Mouse (Mus musculus) heart, postnatal 0 days (tissue): Measurements from ENCODE around the gene Syt16. TPM values are rescaled to one million over a fixed set of nuclear protein-coding genes. Genes with fewer than 3 reads are reported as not detected.

Experiments used
- ATAC-seq: fragments of 200-750 bp; cut with Nextera tagmentation; 2 replicates; pipeline ENCODE4 v1.8.0; 2017; ENCODE audit warnings: low read depth, moderate number of reproducible peaks, moderate library complexity; ENCODE audit not compliant: insufficient read depth
- DNase-seq: peaks from one replicate; pipeline ENCODE4 v3.0.0-alpha.2; 2016; ENCODE audit warnings: low spot score
- H3K27ac ChIP-seq: fragments of 300-500 bp; sonication (generic); 2 replicates; pipeline ENCODE4 v1.5.1; 2014; ENCODE audit warnings: low read depth, mild to moderate bottlenecking
- H3K27me3 ChIP-seq: fragments of 300-500 bp; sonication (generic); 2 replicates; pipeline ENCODE4 v1.6.1; 2014; ENCODE audit warnings: low read length, mixed read lengths; ENCODE audit not compliant: control insufficient read depth, insufficient read depth
- H3K36me3 ChIP-seq: fragments of 300-500 bp; sonication (generic); replicated peaks from 2 replicates; pipeline ENCODE4 v1.6.1; 2014; ENCODE audit warnings: low read length, mixed read lengths; ENCODE audit not compliant: control insufficient read depth, insufficient read depth
- H3K4me1 ChIP-seq: fragments of 300-500 bp; sonication (generic); 2 replicates; pipeline ENCODE4 v1.6.1; 2014; ENCODE audit warnings: antibody characterized with exemption; ENCODE audit not compliant: control insufficient read depth, insufficient read depth
- H3K4me2 ChIP-seq: fragments of 300-500 bp; sonication (generic); 2 replicates; pipeline ENCODE4 v1.6.1; 2014; ENCODE audit warnings: low read depth, mild to moderate bottlenecking, low read length, moderate library complexity
- H3K4me3 ChIP-seq: fragments of 300-500 bp; sonication (generic); 2 replicates; pipeline ENCODE4 v1.5.1; 2014; ENCODE audit warnings: low read depth, low read length
- H3K9ac ChIP-seq: fragments of 300-500 bp; sonication (generic); replicated peaks from 2 replicates; pipeline ENCODE4 v1.6.1; 2014; ENCODE audit warnings: low read depth, low read length, mixed read lengths
- H3K9me3 ChIP-seq: fragments of 300-500 bp; sonication (generic); replicated peaks from 2 replicates; pipeline ENCODE4 v1.6.1; 2016; ENCODE audit warnings: low read length; ENCODE audit not compliant: control insufficient read depth
- CTCF ChIP-seq: IDR thresholded peaks from 2 replicates; pipeline ENCODE4 v1.5.1; 2016; ENCODE audit warnings: antibody characterized with exemption, control low read depth, low read depth
- EP300 ChIP-seq: IDR thresholded peaks from 2 replicates; pipeline ENCODE4 v1.6.1; 2016; ENCODE audit warnings: antibody characterized with exemption, low read depth
- WGBS: fragments of 180-500 bp; shearing (Covaris S2); extraction: QIAGEN DNeasy Blood & Tissue Kit; methylation state at CpG from one replicate; pipeline ENCODE4 v1.1.7; 2014; 5-methylcytosine and 5-hydroxymethylcytosine counted together
- polyA plus RNA-seq: library from polyadenylated mRNA; unstranded; fragments of >200 nt; fragmentation: Nextera tagmentation; extraction: Ambion mirVana; gene quantifications from 2 replicates; pipeline ENCODE4 v1.2.1, GENCODE M21; 2015
- total RNA-seq: library from RNA; depleted of rRNA; stranded (reverse); fragments of >200 nt; gene quantifications from 2 replicates; pipeline ENCODE4 v1.2.3, GENCODE M21; 2014; ENCODE audit warnings: low replicate concordance; rRNA removed

The Syt16 gene
- total RNA-seq = 0.80 TPM in 1 of 2 replicates, not detected in the other
- 0.04 TPM in 1 of 2 replicates, not detected in the other for polyA plus RNA-seq

GRCm38 (mm10) chr12:73997297-73998127 is at the start of gene Syt16:
Gene Syt16, plus strand, starts transcription at chr12:73997661.
- Histone ChIP-seq H3K36me3 (no peaks in the 10 kb centered on the region), H3K27ac (no peak within 1 kb of the TSS), H3K4me1 (peaks cover 3% of the 10 kb centered on the region; the same call in 1 of the 2 replicates), H3K4me2 (peak within 1 kb of the TSS; percentile 87), H3K27me3 (peaks cover 39% of the 10 kb centered on the region), H3K4me3 (peak within 1 kb of the TSS; percentile 53), H3K9me3 (no peaks in the 10 kb centered on the region), H3K9ac (no peak within 1 kb of the TSS; the same call in 1 of the 2 replicates)
- 2% methylated on average over 49 of the region's 67 CpGs for WGBS
- no peak for ATAC-seq
- DNase-seq = no peak
- TF ChIP-seq EP300 = no peak
- TF ChIP-seq CTCF = no peak

GRCm38 (mm10) chr12:73948415-73948814 is 49.0 kb upstream of the Syt16 start:
- H3K4me3 ChIP-seq = peak overlapping the region; percentile 56
- no peaks in the 10 kb centered on the region for H3K27me3 ChIP-seq
- peak overlapping the region; percentile 74 for H3K27ac ChIP-seq
- H3K36me3 ChIP-seq = peaks cover 19% of the 10 kb centered on the region
- no peak for TF ChIP-seq CTCF
- peak overlapping the region; percentile 82 for H3K4me2 ChIP-seq
- DNase-seq = no peak
- H3K4me1 ChIP-seq = peaks cover 17% of the 10 kb centered on the region
- WGBS = 58% methylated on average over 4 of the region's 4 CpGs
- ATAC-seq = peak; percentile 39; the same call in 1 of the 2 replicates
- no peaks in the 10 kb centered on the region for H3K9me3 ChIP-seq
- no peak overlapping the region for H3K9ac ChIP-seq

GRCm38 (mm10) chr12:73949318-73950058 is 48.0 kb upstream of the Syt16 start:
- 6% methylated on average over 46 of the region's 46 CpGs for WGBS
- TF ChIP-seq EP300 (no peak), CTCF (no peak)
- Histone ChIP-seq H3K4me1 (peaks cover 24% of the 10 kb centered on the region), H3K9me3 (no peaks in the 10 kb centered on the region), H3K27me3 (no peaks in the 10 kb centered on the region), H3K36me3 (peaks cover 10% of the 10 kb centered on the region), H3K9ac (peak overlapping the region; percentile 58), H3K4me2 (peak overlapping the region; percentile 82), H3K4me3 (peak overlapping the region; percentile 56), H3K27ac (peak overlapping the region; percentile 74)
- DNase-seq = peak; percentile 50
- peak; percentile 72 for ATAC-seq

GRCm38 (mm10) chr12:73952879-73953278 is 44.6 kb upstream of the Syt16 start:
- TF ChIP-seq CTCF (no peak), EP300 (no peak)
- H3K4me1 ChIP-seq = peaks cover 29% of the 10 kb centered on the region
- no peaks in the 10 kb centered on the region for H3K36me3 ChIP-seq
- H3K9me3 ChIP-seq = no peaks in the 10 kb centered on the region
- peak overlapping the region; percentile 38 for H3K4me3 ChIP-seq
- H3K27me3 ChIP-seq = no peaks in the 10 kb centered on the region
- WGBS = 2% methylated on average over 15 of the region's 15 CpGs
- H3K9ac ChIP-seq = peak overlapping the region; percentile 38
- peak overlapping the region; percentile 63 for H3K4me2 ChIP-seq
- ATAC-seq (peak; percentile 45), DNase-seq (peak; percentile 47)
- peak overlapping the region; percentile 28; the same call in 1 of the 2 replicates for H3K27ac ChIP-seq

- no peaks in the 10 kb centered on the region for H3K36me3 ChIP-seq
- H3K27ac ChIP-seq = peak overlapping the region; percentile 28; the same call in 1 of the 2 replicates
- no peak for ATAC-seq
- TF ChIP-seq EP300 (no peak), CTCF (no peak)
- 39% methylated on average over 14 of the region's 14 CpGs for WGBS
- H3K9ac ChIP-seq = peak overlapping the region; percentile 38
- H3K9me3 ChIP-seq = no peaks in the 10 kb centered on the region
- H3K4me3 ChIP-seq = peak overlapping the region; percentile 38
- H3K4me1 ChIP-seq = peaks cover 26% of the 10 kb centered on the region
- H3K27me3 ChIP-seq = no peaks in the 10 kb centered on the region
- no peak for DNase-seq
- peak overlapping the region; percentile 63 for H3K4me2 ChIP-seq
These were observed 43.9 kb upstream of the Syt16 start for GRCm38 (mm10) chr12:73953420-73954186.
